Mouse (Mus musculus): Measurements from ENCODE around the gene Ptges2.

- no peak for TF ChIP-seq CTCF (IDR thresholded peaks at IDR 0.05; ENCODE audit: borderline replicate concordance, extremely low read depth, insufficient read depth, insufficient read length)
- peak; percentile 48; the same call in 1 of the 2 replicates for TF ChIP-seq POLR2A (IDR thresholded peaks at IDR 0.05; ENCODE audit: borderline replicate concordance, extremely low read depth, insufficient read depth, insufficient read length, poor library complexity, severe bottlenecking)
These were observed 388 bp downstream of the Ptges2 start for GRCm38 (mm10) chr2:32395946-32396621.

Measured in brain, embryonic 14.5 days (tissue).